Mouse (Mus musculus) limb, embryonic 15.5 days (tissue): ENCODE data around the gene Snx9. TPM values are rescaled to one million over a fixed set of nuclear protein-coding genes. Genes with fewer than 3 reads are reported as not detected.

Source experiments
- ATAC-seq: fragments of 200-750 bp; cut with Nextera tagmentation; 2 replicates; pipeline ENCODE4 v1.8.0; 2017; ENCODE audit warnings: low read depth, moderate TSS enrichment; ENCODE audit not compliant: insufficient number of reproducible peaks, low FRiP score, low TSS enrichment
- H3K27ac ChIP-seq: fragments of 300-500 bp; sonication (generic); 2 replicates; pipeline ENCODE4 v1.5.1; 2015; ENCODE audit warnings: moderate library complexity, mild to moderate bottlenecking, inconsistent platforms
- H3K27me3 ChIP-seq: fragments of 300-500 bp; sonication (generic); 2 replicates; pipeline ENCODE4 v1.6.1; 2015; ENCODE audit warnings: inconsistent platforms
- H3K36me3 ChIP-seq: fragments of 300-500 bp; sonication (generic); 2 replicates; pipeline ENCODE4 v1.6.1; 2015; ENCODE audit warnings: inconsistent platforms
- H3K4me1 ChIP-seq: fragments of 300-500 bp; sonication (generic); 2 replicates; pipeline ENCODE4 v1.6.1; 2015; ENCODE audit warnings: inconsistent platforms
- H3K4me2 ChIP-seq: fragments of 300-500 bp; sonication (generic); 2 replicates; pipeline ENCODE4 v1.6.1; 2015; ENCODE audit warnings: mild to moderate bottlenecking, inconsistent platforms
- H3K4me3 ChIP-seq: fragments of 300-500 bp; sonication (generic); 2 replicates; pipeline ENCODE4 v1.5.1; 2015; ENCODE audit warnings: mild to moderate bottlenecking, inconsistent platforms
- H3K9ac ChIP-seq: fragments of 300-500 bp; sonication (generic); 2 replicates; pipeline ENCODE4 v1.6.1; 2015; ENCODE audit warnings: inconsistent platforms
- H3K9me3 ChIP-seq: fragments of 300-500 bp; sonication (generic); 2 replicates; pipeline ENCODE4 v1.6.1; 2016; ENCODE audit warnings: inconsistent platforms
- WGBS: fragments of 180-500 bp; shearing (Covaris S2); methylation state at CpG from one replicate; pipeline ENCODE4 v1.1.7; 2015; 5-methylcytosine and 5-hydroxymethylcytosine counted together
- polyA plus RNA-seq: library from polyadenylated mRNA; unstranded; fragments of >200 nt; fragmentation: Nextera tagmentation; extraction: Ambion mirVana; gene quantifications from 2 replicates; pipeline ENCODE4 v1.2.1, GENCODE M21; 2015

Snx9 gene
- polyA plus RNA-seq, 1 experiment from 2014 or later = 34.9 TPM

DNA sequence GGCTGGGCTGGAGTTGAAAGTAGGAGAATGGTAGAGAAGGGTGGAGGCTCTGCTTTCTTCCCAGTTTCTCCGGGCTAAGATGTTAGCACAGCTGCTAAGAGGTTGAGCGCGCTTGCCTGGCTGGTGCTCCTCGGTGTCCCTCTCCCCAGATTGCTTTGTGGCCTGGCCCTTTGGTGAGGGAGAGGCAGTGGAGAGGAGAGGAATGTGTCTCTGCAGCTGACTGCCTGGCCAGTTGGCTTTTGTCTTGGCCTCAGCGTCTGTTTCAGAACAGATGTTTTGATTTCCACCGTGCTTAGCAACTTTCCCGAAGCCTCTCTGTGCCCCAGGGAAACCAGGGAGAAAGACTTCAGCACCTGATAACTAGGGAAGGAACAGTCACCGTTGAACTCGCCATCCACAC is 118.7 kb downstream of the Snx9 start:
- 0 out of 2 replicates have a peak, but pooled peaks have one; percentile 52 for ATAC-seq
- no peak overlapping the region for H3K4me3 ChIP-seq
- 40% methylated on average over 9 of the region's 9 CpGs for WGBS
- H3K4me1 ChIP-seq = peaks cover 15% of the 10 kb centered on the region
- H3K27me3 ChIP-seq = no peaks in the 10 kb centered on the region
- no peaks in the 10 kb centered on the region for H3K9me3 ChIP-seq
- no peak overlapping the region for H3K9ac ChIP-seq
- no peak overlapping the region for H3K4me2 ChIP-seq
- H3K36me3 ChIP-seq = no peaks in the 10 kb centered on the region
- peak overlapping the region; percentile 76 for H3K27ac ChIP-seq

DNA sequence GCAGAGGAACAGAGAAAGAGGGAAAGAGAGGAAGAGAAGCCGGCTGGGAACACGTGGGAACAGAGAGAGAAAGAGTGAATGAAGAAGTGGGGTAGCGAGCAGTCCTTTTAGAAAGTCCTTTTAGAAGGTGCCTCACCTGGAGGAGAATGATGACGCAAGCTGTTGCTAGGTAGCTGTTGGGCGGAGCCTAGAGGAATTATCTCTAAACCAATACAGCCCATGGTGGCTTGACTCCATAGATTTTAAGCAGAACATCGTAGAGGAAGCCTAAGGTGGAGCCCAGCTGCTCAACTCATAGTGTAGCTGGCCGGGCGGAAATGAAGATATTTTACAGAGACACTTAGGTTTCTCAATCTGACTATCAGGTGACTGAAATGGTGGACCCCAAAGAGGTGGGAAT is 122.6 kb downstream of the Snx9 start:
- WGBS = 90% methylated on average over 8 of the region's 8 CpGs

DNA sequence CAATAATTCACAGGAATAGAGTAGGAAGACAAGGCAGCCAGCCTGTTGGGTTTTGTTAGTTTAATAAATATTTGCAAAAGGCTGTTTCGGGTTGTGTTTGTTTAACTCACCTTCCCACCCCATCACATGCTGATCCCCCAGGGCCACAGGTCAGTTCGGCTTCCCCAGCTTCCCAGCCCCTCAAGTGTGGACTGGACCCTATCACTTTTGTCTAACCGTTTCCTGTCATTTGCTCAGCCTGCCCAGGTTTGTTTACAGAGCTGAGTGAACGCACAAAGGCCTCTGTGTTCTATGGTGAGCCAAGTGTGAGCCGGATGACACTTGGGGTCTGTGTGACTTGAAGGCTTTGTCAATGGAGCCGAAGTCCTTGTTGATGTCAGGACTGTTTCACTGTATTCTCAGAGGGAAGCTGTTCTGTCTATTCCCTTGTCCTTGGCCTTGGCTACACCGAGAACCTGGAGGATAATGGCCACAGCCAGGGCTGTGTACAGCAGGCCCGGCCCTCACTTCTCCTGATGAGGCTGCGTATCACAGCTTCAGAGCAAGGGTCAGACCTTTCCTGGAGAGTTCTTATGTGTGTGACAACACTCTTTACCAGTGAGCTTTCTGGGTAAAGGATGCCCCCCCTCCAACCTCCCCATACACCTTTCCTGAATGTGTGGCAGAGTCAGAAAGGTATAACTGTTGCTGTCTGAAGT is 124.1 kb downstream of the Snx9 start:
- Histone ChIP-seq H3K4me3 (no peak overlapping the region), H3K4me2 (no peak overlapping the region), H3K4me1 (peaks cover 5% of the 10 kb centered on the region), H3K9me3 (no peaks in the 10 kb centered on the region), H3K27me3 (no peaks in the 10 kb centered on the region), H3K36me3 (no peaks in the 10 kb centered on the region), H3K27ac (no peak overlapping the region), H3K9ac (no peak overlapping the region)
- no peak for ATAC-seq
- 69% methylated on average over 9 of the region's 9 CpGs for WGBS

More for the DNA sequence above, 122.6 kb downstream of the Snx9 start:
- peaks cover 15% of the 10 kb centered on the region for H3K4me1 ChIP-seq
- no peak overlapping the region for H3K9ac ChIP-seq
- H3K27me3 ChIP-seq = no peaks in the 10 kb centered on the region
- ATAC-seq = no peak
- H3K4me2 ChIP-seq = no peak overlapping the region
- H3K4me3 ChIP-seq = no peak overlapping the region
- H3K9me3 ChIP-seq = no peaks in the 10 kb centered on the region
- no peak overlapping the region for H3K27ac ChIP-seq
- no peaks in the 10 kb centered on the region for H3K36me3 ChIP-seq

DNA sequence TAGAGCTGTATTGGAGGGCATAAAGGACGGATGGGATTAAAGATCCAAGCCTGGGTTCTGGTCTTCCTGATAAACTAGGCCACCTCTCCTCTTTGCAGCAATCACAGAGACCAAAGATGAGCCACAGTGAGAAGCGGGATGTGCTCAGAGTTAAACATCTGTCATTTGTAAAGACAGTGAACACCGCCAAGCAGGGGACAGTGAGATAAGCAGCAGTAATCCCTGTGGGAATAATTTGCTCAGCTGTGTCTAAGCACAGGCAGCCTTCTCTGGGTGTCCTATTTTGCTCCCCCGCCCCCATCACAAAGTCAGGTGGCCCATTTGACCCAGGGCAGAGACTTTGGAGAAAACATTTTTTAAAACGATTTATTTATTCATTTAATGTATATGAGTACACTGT is 125.6 kb downstream of the Snx9 start:
- Histone ChIP-seq H3K27ac (no peak overlapping the region), H3K4me3 (no peak overlapping the region), H3K4me1 (no peaks in the 10 kb centered on the region), H3K9me3 (no peaks in the 10 kb centered on the region), H3K27me3 (no peaks in the 10 kb centered on the region), H3K9ac (no peak overlapping the region), H3K4me2 (no peak overlapping the region), H3K36me3 (no peaks in the 10 kb centered on the region)
- 85% methylated on average over 5 of the region's 5 CpGs for WGBS
- ATAC-seq = no peak

DNA sequence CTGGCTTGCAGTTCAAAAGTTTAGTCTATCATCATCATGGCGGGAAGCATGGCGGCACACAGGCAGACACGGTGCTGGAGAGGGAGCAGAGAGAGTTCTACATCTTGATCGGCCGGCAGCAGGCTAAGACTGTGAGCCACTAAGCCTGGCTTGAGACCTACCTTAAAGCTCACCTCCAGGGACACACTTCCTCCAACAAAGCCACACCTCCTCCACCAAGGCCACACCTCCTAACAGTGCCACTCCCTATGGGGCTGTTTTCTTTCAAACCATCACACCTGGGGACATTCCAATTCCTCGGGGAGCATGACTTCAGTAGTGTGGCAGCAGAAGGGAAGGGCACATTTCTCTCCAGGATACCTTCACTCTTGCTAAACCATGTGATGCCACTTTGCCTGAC is 127.4 kb downstream of the Snx9 start:
- WGBS = 51% methylated on average over 6 of the region's 6 CpGs
- Histone ChIP-seq H3K27me3 (no peaks in the 10 kb centered on the region), H3K36me3 (no peaks in the 10 kb centered on the region), H3K4me1 (no peaks in the 10 kb centered on the region), H3K27ac (no peak overlapping the region), H3K4me3 (no peak overlapping the region), H3K9ac (no peak overlapping the region), H3K9me3 (no peaks in the 10 kb centered on the region), H3K4me2 (no peak overlapping the region)
- ATAC-seq = no peak

DNA sequence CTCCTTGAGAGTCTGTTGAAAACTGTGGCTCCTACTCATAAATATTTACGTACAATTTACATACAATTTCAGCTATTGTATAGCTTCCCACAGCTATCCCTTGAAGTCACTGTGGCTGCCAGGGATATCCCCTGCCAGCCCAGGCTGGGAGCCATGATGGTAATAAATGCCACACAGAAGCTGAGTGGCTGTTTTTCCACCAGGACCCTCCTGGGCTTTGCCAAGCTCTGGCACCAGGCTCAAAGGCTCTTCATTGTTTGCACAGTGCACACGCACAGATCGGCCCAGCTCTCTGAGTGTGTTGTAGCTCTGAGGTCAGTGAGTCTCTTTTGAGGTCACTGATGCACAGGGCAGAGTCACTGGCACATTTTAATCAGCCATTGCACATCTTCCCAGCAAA is 128.1 kb downstream of the Snx9 start:
- H3K4me3 ChIP-seq = no peak overlapping the region
- 74% methylated on average over 3 of the region's 3 CpGs for WGBS
- no peak overlapping the region for H3K9ac ChIP-seq
- no peaks in the 10 kb centered on the region for H3K36me3 ChIP-seq
- no peak for ATAC-seq
- H3K4me1 ChIP-seq = no peaks in the 10 kb centered on the region
- no peaks in the 10 kb centered on the region for H3K27me3 ChIP-seq
- H3K27ac ChIP-seq = no peak overlapping the region
- H3K9me3 ChIP-seq = no peaks in the 10 kb centered on the region
- no peak overlapping the region for H3K4me2 ChIP-seq

DNA sequence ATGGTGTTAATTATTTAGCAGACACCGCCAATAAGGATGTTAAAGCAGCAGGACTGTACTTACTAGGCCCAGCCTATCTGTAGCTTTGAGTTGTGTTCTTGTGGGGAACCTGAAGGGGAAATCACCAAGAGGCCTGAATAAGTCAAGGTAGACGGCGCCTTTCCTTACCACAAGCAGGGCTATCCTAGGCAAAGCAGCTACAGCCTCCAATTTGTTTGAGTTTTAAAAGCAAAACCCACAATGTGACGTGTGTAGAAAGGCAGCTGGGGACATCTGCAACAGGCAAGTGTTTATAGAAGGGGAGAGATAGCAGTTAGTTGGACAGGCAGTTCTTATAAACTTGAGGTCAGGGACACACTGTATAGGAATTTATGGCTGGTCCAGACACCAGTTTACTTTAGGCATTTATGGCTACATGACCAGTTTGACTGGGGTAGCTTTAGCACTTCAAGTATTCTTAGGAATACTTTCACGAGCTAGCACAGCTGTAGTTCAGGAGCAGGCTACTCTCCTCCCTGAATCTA is 129.2 kb downstream of the Snx9 start:
- H3K36me3 ChIP-seq = no peaks in the 10 kb centered on the region
- no peak overlapping the region for H3K9ac ChIP-seq
- no peaks in the 10 kb centered on the region for H3K9me3 ChIP-seq
- no peaks in the 10 kb centered on the region for H3K27me3 ChIP-seq
- 72% methylated on average over 5 of the region's 5 CpGs for WGBS
- H3K27ac ChIP-seq = no peak overlapping the region
- no peak overlapping the region for H3K4me2 ChIP-seq
- no peak for ATAC-seq
- no peak overlapping the region for H3K4me3 ChIP-seq
- H3K4me1 ChIP-seq = peaks cover 4% of the 10 kb centered on the region

DNA sequence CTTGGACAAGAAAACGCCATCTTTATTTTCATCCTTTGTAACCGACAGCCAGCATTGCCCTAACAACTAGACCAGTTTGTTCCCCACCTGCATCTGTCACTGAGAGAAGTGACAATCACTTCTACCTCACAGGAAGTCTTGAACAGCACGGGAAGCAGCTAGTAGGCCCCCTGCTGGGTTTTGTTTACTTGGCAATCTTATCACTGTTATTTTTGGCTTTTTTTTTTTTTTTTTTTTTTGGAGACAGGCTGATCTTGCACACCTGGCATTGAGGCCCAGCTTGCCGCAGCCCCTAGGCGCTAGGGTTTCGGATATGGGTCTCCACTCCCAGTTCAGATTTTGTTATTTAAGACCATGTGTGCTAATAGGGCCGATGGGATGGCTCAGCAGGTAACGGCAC is 132.4 kb downstream of the Snx9 start:
- no peak overlapping the region for H3K4me2 ChIP-seq
- peaks cover 34% of the 10 kb centered on the region for H3K4me1 ChIP-seq
- ATAC-seq = no peak
- 77% methylated on average over 8 of the region's 8 CpGs for WGBS
- no peak overlapping the region for H3K4me3 ChIP-seq
- H3K9me3 ChIP-seq = no peaks in the 10 kb centered on the region
- H3K9ac ChIP-seq = no peak overlapping the region
- no peaks in the 10 kb centered on the region for H3K36me3 ChIP-seq
- no peaks in the 10 kb centered on the region for H3K27me3 ChIP-seq
- no peak overlapping the region for H3K27ac ChIP-seq

DNA sequence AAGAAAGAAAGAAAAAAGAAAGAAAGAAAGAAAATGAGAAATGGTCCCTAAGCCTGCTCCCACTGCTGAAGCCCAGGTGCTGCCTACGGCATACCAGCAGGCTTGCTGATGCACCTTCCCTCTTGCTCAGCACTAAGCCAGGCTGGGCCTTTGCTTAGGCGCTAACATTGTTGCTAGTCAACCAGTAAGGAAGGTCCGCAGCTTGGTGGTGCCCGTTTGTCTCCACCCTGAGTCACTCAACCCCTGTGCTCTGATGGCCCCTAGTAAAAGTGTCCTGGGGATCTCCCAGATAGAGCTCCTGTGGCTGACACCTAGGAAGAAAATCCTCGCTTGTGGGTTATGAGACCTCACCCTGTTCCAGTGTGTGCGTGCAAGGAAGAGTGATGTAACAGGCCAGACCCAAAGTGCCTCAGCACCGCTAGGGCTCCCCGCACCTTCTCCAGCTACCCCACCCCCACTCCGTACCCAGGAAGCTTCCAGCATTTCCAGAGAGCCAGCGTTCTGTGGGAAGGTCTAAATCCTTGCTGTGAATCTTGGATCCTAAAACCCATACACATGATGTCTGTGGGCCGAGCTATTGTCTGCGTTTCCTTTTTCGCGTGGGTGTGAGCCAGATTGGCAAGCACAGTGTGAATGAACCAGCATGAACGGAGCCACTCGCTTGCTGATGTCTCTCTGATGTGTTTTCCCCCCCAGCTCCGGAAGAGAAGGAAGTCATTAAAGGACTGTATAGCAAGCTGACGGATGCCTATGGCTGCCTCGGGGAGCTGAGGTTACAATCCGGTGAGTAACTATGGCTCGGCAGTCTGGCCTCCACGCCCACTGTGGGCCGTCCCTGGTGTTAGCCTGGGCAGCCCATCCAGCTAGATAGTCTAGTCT is 134.2 kb downstream of the Snx9 start:
- 24% methylated on average over 23 of the region's 23 CpGs for WGBS
- Histone ChIP-seq H3K36me3 (no peaks in the 10 kb centered on the region), H3K4me2 (peak overlapping the region; percentile 37), H3K4me3 (peak overlapping the region; percentile 11; the same call in 1 of the 2 replicates), H3K27ac (peak overlapping the region; percentile 60; the same call in 1 of the 2 replicates), H3K27me3 (no peaks in the 10 kb centered on the region), H3K4me1 (peaks cover 34% of the 10 kb centered on the region), H3K9ac (no peak overlapping the region), H3K9me3 (no peaks in the 10 kb centered on the region)
- 0 out of 2 replicates have a peak, but pooled peaks have one; percentile 54 for ATAC-seq

DNA sequence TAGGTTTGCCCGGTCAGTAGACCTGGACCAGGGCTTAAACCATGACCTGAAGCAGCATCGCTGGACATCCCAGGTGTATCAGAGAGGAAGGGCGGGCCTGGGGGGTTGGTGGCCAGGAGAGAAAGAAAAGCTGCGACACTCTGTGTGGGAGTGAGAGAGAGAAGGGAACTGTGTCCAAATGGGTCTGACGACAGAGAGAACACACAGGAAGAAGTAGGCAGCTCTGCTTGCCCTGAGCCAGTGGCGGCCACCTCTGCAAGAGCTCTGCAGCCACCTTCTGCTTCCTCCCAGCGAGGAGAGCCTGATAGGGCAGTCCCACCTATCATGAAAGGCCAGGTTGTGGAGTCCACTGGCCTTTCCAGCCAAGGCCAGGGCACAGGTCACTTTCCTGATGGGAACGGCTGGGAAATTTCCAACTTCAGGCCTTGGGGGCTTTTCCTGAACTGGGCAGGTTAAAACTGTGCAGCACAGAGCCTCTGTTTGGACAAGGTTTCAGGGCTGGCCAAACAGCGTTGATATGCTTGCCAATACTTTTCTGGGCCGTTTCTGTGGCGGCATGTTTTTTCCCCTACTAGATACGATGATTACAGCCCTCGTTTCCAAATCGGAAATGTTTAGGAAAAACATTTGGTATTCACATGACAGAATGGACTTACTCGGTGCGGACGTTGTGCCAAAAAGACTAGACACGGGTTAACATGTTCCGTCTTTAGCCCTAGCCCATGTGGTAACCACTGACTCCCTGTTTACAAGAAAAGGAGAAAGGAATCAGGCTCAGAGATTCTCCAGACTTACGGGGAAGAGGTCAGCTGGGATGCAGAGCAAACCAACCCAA is 135.3 kb downstream of the Snx9 start:
- WGBS = 61% methylated on average over 20 of the region's 20 CpGs
- H3K4me3 ChIP-seq = no peak overlapping the region
- no peak overlapping the region for H3K4me2 ChIP-seq
- H3K9me3 ChIP-seq = no peaks in the 10 kb centered on the region
- H3K27me3 ChIP-seq = no peaks in the 10 kb centered on the region
- no peak for ATAC-seq
- H3K27ac ChIP-seq = peak overlapping the region; percentile 61
- no peaks in the 10 kb centered on the region for H3K36me3 ChIP-seq
- peaks cover 34% of the 10 kb centered on the region for H3K4me1 ChIP-seq
- H3K9ac ChIP-seq = no peak overlapping the region

DNA sequence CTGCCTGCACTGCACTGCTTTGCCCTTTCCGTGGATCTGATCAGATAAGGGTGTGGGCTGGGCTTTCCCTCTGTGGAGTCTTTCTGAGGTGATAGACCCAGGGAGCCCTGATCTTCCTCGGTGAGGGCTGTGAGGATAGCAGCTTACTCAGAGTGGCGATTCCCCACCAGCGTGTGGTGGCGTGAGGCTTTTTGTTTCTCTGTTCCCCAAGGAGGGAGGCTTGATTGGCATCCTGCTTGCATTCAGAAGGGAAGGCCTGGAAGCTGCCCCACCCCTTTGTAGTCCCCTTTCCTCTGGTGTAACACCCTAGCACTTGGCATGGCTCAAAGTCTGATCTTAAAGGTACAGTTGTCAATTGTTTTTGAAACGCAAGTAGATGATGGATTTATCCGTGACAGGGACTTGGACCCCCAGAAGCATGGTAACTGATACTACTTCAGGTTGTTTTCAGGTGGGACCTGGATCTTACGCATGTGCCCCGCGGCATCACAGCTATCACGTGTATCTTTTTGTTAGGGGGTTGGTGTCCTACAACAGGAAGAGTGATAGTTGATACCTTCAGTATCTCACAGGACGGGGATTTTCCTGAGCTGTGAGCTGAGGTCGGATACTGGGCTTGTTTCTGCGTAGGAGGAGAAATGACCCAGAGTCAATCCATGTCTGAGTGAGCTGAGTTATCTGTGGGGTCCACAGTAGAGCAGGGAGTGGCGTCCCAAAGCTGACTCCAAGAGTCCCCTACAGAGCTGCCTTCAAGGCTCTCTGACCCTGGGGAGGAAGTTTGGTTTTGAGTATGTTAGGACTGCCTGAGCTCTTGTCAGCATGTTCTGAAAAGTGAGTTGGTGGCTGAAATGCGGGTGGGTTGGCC is 136.2 kb downstream of the Snx9 start:
- Histone ChIP-seq H3K9ac (no peak overlapping the region), H3K4me1 (peaks cover 34% of the 10 kb centered on the region), H3K9me3 (no peaks in the 10 kb centered on the region), H3K4me3 (no peak overlapping the region), H3K36me3 (no peaks in the 10 kb centered on the region), H3K4me2 (no peak overlapping the region), H3K27ac (peak overlapping the region; percentile 7; the same call in 1 of the 2 replicates), H3K27me3 (no peaks in the 10 kb centered on the region)
- no peak for ATAC-seq
- 57% methylated on average over 16 of the region's 16 CpGs for WGBS
